Mouse (Mus musculus): ENCODE results near the gene Lyrm9.
A peak's percentile ranks its signal among the peaks of the same experiment; 100 is the strongest.

- TF ChIP-seq POLR2A (IDR thresholded peaks at IDR 0.05; ENCODE audit: low read depth, low read length): no peak
- TF ChIP-seq CTCF (conservative IDR thresholded peaks at IDR 0.05 in 1 of 2, IDR thresholded peaks at IDR 0.05 in 1 of 2; ENCODE audit: low read depth in 2 of 2, low read length in 2 of 2): peak; percentile 29 to 74; a peak in 3 of 4 replicates
- no peak for TF ChIP-seq ZKSCAN1 (IDR thresholded peaks at IDR 0.05; ENCODE audit: borderline replicate concordance, low read depth, low read length)
- TF ChIP-seq E2F4 (IDR thresholded peaks at IDR 0.05; ENCODE audit: insufficient replicate concordance, low read depth, low read length): no peak
- TF ChIP-seq ELF1 (IDR thresholded peaks at IDR 0.05; ENCODE audit: low read depth, low read length): no peak
- TF ChIP-seq RCOR1 (conservative IDR thresholded peaks at IDR 0.05; ENCODE audit: low read depth, low read length): no peak
Measured at GRCm38 (mm10) chr11:78828386-78828785, 2.0 kb downstream of the Lyrm9 start.

All from CH12.LX (cell line).